Mouse (Mus musculus): Measurements from ENCODE around the gene Kif26a.

The Kif26a gene

DNA sequence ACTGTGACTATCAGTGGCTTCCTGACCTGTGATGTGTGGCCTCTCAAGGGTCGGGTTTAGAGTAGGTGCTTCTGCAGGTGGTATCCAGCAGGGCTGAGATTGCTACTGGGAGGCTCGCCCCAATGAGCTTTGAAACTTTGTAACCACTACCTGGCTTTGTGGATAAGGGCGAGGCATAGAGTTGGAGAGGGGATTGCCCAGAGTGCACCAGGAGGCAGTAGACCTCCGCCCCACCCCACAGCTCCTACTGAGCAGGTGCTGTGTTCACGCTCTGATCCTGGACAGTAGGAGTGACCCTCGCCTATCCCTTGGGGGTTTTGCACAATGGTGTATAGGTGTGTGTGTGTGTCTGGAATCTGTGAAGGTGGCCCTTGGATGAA is 18.8 kb downstream of the Kif26a start:
- no peak for DNase-seq (ENCODE audit: low spot score)

DNA sequence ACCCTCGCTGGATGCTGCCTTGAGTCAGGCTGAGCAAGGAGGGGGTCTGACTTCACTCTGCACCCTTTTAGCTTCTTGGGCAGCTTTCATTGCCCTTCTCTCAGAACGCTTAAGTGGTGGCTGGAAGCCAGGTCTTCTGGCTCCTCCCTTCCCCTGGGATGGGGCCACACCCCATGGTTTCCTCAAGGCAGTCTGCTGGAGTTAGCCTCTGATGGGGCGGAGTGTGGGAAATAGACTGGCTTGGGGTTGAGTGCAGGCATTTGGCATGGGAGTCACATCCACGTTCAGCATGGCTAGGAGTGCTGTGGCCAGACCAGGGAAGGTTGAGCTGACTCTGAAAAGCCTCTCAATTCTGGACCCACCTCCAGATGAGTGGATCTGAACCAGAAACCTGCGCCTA is 23.2 kb downstream of the Kif26a start:
- DNase-seq (ENCODE audit: low spot score) = no peak

DNA sequence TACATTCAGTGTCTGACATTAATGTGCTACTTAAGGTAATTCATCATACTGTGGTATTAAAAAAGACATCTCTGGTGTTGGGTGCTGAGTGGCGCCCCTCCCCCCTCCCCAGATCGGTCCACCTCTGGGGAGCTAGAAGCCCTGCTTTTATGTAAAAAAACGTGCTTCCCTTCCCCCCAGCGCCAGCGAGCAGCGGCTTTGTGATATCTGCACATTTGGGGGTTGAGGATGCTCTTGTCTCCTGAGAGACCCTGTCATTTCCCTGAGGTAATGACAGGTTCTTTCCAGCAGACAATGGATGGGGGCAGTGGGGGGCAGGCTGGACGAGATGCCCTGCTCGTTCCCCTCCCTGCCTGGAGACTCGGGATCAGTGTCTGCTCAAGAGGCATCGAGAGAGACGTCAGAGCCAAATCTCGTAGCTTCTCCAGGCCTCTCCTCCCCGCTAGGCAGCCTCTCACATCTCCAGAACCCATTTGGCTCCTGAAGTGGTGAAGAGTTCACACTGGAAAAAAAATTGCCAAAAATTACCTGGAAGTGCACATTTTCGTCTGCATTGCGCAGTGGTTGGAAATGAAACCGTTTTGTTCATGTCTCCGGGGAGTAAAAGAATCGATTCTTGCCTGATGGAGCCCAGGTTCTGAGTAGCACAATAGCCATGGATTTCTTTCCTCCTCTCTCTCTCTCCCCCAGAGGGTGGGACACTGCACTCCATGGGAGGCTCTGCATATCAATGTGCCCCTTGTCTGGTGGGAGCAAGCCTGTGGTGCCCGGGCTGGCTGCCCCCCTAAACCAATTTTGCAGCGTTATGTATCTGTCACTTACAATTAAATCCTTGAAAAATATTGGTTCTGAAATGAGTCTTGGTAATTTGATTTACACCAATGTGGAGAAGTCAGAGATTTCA is 24.9 kb downstream of the Kif26a start:
- DNase-seq (ENCODE audit: low spot score) = no peak

DNA sequence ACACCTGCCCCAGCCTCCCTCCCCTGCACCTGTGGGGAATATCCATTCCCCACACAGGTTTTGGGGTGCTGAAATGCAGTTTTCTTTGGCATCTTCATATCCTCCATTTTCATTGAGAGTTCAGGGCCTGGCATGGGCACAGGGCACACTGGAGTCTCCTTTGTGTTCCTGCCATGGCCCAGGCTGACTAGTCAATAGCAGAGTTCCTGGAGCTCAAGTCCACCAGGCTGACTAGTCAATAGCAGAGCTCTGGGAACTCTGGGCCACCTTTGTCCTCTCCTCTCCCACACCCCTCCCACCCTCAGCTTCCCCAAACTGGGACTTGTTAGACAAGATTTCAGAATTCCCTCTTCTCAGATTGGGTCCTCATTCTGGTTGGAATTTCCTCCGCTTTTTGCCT is 25.6 kb downstream of the Kif26a start:
- no peak for DNase-seq (ENCODE audit: low spot score)

DNA sequence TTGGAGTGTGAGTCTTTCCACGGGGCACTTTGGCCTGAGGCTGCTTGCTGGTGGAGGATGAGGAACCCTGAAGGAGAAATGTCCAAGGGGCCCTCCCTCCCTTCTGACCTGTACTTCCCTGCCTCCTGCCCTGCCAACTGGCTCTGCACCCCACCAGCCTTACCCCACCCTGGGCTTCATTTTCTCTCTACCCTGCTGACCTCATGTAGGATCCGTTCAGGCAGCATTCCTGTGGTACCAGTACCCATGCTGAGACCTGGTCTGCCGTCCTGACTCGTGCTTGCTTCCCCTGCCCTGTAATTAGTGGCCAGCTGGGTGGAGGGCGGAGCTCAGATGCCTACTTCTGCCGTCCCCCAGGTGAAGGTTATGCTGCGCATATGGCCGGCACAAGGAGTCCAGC is 26.2 kb downstream of the Kif26a start:
- no peak for DNase-seq (ENCODE audit: low spot score)

DNA sequence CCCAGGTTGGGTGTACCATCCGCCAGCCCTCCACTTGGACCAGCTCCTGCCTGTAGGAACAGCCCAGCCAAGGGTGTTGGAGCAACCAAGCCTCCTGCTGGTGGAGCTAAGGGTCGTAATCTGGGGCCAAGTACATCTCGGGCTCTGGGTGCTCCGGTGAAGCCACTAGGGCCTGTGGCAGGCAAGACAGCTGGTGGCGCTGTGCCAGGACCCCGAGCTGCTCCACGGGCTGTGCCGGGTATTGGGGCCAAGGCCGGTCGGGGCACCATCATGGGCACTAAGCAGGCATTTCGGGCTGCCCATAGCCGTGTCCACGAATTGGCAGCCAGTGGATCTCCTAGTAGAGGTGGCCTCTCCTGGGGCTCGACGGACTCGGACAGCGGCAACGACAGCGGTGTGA is 31.7 kb downstream of the Kif26a start:
- peak; percentile 65 for DNase-seq (ENCODE audit: low spot score)

DNA sequence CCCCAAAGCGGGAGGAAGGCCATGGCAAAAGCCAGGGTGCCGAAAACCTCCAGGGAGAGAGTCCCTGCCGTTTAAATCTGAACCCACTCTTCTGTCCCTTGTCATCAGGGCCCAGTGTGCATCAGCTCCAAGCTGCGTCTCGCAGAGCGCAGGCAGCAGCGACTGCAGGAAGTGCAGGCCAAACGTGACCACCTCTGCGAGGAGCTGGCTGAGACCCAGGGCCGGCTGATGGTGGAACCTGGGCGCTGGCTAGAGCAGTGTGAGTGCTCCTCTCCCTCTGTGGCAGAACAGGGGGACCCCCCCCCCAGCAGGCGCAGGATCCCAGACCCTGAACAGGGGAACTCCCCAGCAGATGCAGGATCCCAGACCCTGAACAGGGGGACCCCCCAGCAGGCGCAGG is 33.7 kb downstream of the Kif26a start:
- DNase-seq (ENCODE audit: low spot score) = no peak

DNA sequence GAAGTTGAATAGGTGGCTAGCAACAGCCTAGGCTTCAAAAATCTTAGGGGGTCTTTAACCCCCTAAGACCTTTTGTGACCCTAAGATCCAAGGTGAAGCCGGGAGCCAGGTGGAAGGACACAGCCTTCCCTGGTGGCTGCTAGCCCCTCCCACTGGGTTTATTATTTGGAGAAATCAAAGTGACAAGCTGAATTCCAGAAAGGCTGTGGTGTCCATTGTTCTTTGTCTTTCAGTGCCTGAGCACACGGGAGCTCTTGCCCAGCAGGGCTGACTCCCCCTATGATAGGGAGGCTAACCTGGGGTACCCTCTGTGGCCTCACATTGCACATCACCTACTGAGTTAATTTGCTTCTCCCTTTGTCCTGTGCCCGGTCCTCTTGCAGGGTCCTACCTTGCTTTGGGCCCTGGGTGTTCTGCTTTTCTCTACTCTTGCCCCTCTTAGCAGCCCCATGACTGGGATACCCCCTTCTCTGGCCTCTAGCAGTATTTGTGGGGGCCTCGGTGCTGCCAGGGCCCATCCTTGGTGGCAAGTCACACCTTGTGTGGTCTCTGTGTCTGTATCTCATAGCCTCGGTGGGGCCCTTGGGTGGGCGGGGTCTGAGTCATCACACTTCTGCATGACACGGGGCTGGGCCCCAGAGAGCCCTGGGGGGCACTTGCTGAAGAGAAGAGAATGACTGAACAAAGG is 36.1 kb downstream of the Kif26a start:
- DNase-seq (ENCODE audit: low spot score) = no peak

DNA sequence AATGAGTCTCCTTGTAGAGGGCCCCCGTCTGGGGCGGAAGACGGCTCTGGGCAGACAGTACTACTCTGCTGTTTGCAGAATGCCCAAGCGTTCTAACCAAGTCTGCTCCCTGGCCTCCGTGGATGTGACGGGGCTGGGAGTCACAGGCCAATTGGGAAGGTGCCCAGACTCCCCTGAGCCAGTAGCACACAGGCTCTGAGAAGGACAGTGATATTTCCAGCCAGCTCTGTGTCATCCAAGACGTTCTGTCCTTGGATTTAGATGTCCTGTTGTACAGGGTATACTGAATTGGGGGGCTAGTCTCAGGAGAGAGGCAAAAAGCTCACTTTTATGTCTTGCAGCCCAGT is 36.6 kb downstream of the Kif26a start:
- DNase-seq (ENCODE audit: low spot score) = peak; percentile 67

DNA sequence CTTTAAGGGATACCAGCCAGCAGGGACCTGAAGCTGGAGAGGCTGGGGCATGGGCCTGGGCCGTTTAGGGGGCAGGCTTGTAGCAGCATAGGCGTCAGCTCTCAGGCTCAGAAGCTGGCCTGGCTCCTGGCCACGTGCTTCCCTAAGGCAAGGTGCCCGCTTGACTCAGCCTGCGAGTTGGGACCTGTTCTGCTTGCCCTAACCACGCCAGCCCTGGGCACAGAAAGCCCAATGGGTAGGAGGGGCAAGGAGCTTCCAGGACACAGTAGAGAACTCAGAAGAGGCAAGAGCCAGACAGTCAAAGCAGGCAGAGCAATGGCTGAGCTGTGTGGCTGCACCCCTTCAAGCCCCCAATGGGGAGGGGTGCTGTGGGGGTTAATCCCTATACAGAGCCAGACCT is 37.7 kb downstream of the Kif26a start:
- DNase-seq (ENCODE audit: low spot score) = no peak

DNA sequence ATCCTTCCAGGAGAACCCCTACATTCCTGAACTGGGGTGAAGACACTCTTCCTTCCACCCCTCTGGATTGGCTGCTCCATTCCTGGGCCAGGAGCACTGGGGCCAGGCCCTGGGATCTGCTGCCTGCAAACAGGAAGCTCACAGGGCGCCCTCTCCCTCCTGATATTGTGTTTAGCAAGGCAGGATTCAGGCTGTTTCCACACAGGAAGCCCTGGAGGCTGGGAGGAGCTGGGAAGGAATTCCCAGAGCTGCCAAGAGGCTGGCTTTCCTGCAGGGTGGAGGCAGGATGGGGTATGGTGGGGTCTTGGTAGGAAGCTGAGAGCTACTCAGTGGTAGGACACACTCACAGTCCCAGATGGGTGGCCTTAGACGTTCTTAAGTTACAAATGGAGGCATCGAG is 38.4 kb downstream of the Kif26a start:
- DNase-seq (ENCODE audit: low spot score) = no peak

DNA sequence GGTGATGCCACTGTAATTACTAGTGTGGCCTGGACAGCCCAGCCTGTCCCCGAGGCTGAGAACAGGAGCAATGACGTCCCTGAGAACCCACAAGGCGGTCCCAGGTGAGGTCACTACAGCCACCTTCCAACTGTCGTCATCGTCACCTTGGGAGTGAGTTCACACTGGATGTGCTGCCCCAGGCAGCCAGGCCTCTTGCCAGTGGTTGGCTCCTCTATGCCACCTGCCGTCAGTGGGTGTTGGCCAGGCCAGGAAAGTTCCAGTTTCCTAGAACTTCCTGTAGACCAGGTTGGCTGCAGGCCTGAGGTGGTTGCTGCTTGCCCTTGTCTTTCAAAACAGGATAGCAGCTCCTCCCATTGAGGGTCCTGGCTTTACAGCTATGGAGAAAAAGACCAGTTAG is 40.9 kb downstream of the Kif26a start:
- no peak for DNase-seq (ENCODE audit: low spot score)

DNA sequence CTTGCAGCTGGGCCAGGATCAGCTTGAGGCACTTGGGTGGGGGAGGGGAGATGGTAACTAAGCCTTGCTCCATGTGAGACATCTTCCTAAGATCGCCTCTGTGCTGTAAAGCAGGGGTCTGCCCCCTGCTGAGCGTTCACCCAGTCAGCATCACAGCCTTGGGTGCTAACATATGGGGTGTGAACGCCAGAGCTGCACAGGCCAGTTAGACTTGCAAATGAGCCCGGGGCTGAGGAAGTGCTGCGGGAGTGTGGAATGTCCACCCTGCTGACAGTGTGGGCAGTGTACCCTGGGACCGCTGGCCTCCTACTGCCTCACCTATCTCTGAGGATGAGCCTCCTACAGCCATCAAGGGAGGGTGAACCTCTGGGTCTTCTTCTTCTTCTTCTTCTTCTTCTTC is 45.7 kb downstream of the Kif26a start:
- DNase-seq (ENCODE audit: low spot score) = no peak

DNA sequence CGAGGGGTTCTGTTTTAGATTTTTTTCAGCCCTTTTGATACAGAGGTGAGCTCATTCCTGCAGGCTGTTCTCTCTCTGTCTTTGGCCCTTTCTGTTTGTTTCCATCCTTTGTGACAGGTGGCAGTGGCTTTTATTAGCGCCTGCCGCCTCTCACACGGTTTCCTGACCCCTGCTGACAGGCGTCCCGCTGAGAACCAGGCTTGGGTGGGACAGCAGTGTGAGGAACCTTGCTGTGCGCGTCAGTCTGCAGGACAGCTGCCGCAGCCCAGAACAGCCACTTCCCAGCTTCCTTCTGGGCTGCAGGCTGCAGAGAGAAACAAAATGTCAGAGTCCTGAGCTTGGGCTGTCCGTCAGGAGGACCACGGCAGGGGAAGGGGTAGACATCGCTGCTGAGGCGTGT is 49.0 kb downstream of the Kif26a start:
- DNase-seq (ENCODE audit: low spot score) = no peak

DNA sequence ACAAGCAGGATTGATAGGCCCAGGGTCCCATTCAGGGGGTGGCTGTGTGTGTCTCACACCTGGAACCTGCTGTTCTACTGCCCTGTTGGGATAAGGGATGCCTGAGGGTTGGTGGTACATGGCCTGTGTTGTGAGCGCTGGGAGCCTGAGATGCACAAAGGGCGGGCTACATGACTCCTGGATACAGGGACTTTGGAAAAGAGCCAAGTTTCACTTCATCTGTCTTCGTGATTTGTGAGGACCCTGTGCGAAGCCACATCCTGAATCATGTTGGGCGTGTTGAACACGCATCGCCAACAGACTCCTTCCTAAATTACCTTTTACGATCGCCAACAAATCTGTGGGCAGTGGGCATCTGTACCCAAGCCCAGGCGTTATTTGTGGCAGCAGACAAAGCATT is 50.6 kb downstream of the Kif26a start:
- DNase-seq (ENCODE audit: low spot score) = no peak

DNA sequence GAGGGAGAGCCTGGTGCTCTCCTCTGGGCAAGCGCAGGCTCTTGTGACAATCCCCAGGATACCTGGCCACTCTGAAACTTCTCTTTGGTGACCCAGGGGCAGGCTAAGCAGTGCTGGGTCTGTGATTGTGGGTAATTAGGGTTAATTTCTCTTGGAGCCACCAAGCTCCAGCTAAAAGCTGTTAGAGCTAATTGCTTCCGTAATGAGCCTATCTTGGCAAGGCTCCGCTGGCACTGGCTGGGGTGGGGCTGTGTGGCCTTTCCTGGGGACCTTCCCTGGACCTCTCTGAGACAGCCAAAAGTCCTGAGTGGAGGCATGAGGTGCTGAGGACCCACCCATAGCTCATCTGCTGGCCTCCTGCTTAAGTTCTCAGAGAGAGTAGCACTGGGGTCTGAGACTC is 53.4 kb downstream of the Kif26a start:
- DNase-seq (ENCODE audit: low spot score) = no peak

DNA sequence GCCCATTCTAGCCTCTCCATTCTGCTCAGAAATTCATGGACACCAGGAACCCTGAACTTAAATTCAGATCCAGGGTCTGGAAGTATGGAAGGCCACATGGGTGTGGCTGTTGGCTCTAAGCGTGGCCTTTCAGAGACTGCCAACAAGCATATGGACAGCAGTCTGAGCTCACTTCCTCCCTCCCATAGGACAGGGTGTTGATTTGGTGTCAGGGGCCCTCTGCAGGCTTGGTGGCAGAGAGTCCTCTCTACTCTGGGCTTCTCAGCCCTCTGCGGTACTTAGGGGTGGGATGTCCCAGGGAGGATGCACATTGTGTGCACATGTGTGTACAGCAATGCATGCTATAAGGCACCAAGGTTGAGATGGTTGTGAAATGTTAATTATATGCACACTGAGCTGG is 54.0 kb downstream of the Kif26a start:
- DNase-seq (ENCODE audit: low spot score) = no peak

DNA sequence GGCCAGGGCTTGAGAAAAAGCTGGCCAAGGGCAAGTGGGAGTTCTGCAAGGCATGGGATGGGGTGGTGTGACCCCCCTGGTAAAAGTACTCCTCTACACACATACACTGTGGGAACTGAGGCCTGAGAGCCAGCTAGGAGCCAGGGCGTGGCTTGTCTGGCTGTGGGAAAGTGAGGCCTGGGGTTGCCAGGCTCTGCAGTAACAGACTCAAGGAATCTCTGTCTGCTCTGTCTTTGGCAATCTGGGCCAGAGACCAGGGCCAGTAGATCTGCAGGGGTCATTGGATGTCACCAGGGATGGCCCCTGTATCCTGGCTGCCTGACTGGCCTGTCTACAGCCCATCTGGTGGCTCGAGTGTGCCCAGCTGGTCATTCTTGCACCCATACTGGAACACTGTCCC is 61.2 kb downstream of the Kif26a start:
- no peak for DNase-seq (ENCODE audit: low spot score)

DNA sequence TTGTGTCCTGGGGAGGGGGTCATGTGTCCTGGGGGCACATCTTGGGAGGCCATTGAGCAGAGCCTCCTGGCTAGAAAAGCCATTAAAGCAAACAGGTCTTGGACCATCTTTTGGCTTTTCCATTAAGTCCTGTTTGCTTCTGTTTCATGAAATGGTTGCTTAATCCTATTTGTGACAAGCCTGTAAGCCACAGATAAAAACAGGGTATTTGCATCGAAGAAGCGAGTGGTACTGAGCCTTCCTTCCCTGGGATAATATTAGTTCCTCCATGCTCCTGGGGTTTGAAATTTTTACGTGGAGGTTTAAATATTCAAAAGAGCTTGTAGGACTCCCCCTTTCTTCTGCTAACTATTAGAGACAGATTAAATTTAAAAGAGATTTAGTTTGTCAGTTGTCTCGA is 61.7 kb downstream of the Kif26a start:
- no peak for DNase-seq (ENCODE audit: low spot score)

DNA sequence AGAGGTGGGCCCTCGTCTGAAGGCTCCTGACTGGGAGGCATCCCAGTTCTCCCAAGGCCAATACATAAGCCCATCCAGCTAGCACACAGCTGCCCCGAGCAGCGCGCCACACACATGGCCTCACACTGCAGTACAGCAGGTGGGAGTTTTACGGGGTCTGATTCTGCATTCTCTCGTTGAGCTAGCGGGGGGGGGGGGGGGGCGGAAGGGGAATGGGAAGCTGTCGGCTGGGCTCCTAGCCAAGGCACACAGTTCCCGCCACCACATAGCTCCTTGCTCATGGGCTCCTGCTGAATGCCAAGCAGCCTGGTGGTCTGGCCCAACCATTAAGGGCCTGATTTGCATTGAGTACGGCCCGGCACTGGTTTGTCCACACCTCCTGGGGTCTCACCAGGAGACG is 64.6 kb downstream of the Kif26a start:
- no peak for DNase-seq (ENCODE audit: low spot score)

DNA sequence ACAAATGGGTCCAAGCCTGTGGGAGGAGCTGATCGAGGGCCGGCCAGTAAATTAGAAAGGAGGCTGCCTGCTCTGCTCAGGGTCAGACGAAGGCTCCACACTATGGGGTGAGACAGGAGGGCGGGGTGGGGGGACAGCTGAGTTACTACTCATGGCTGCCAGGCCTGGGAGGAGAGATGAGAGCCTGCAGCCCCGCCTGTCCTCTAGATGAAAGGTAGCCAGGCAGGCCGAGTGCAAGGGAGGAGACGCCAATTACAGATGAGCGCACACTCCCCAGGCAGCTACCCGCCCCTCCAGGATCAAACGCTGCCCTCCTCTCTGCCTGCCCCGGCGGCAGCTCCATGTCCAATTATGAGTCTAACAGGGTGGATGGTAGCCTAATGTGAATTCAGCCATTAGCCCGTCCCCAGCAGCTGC is 68.4 kb downstream of the Kif26a start:
- DNase-seq (ENCODE audit: low spot score) = no peak

DNA sequence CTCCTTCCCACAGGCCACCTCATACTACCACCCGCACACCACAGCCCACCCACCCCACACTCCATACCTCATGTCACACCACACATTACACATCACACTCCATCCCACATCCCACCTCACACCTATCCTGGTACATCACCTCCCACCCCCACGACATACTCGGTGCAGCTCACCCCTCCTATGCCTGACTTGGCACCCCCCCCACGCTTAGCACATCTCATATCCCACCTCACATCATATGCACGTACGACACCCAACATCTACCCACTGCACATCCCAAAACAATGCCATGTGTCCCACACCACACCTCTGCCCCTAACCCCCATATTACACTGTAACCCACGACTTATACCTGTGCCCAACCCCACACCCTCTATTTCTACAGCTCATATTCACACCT is 69.5 kb downstream of the Kif26a start:
- no peak for DNase-seq (ENCODE audit: low spot score)

DNA sequence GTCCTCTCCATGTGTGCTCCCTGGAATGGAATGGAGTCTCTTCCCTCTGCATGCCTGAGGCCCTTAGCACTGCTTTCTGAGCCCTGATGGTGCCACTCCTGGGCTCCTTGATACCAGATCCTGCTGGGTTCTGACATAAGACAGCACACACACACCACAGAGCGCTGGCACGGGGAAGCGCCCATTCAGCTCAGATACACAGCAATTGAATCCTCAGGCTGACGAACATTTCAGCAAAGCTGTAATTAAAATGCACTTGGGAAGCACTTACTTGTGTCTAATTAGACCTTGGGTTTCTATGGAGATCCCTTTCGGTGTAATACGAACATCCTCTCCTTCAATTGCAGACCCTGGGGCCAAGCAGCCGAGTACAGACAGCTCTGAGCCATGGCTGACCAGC is 71.0 kb downstream of the Kif26a start:
- no peak for DNase-seq (ENCODE audit: low spot score)

DNA sequence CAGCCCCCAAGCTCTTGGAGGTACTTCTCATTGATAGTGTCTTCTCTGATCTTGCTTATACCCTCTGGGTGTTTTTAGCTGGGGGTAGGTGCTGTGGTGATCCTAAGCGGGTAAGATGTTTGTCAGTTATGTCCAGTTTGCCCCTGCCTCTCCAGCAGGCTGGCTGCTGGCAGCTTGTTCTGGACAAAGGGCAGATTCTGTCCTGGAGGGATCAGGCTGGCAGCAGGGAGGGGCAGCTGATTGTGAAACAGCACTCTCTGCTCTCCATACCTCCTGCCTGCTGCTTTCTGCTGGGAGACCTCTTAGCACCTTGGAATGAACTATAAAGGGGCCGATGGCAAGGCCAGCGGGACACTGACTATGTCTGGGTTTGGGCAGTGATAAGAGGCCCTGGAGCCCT is 71.7 kb downstream of the Kif26a start:
- no peak for DNase-seq (ENCODE audit: low spot score)
